ENCODE assay signal across 8 mouse cellular contexts in genomic region chr12:85219236-85219904, GRCm38 (mm10). TPM values are rescaled to one million over a fixed set of nuclear protein-coding genes. Genes with fewer than 3 reads are reported as not detected.
A peak's percentile ranks its signal among the peaks of the same experiment; 100 is the strongest.
DNase-seq lines count a peak whose midpoint lies in the region; ATAC-seq and TF ChIP-seq lines count a peak whose summit lies in the region.

TSS of gene Eif2b2 (plus strand) at chr12:85219481.

- no peak for TF ChIP-seq EP300 in MEL (IDR thresholded peaks at IDR 0.05; ENCODE audit: low read depth in 1 of 2, low read length in 2 of 2)

- no peaks in the 10 kb centered on the region for H3K9me3 ChIP-seq in MEL (replicated peaks; ENCODE audit: insufficient read depth, low read length)
- H3K9me3 ChIP-seq in lung, embryonic 16.5 days (ENCODE audit: control insufficient read depth, low read length) = no peaks in the 10 kb centered on the region

- peaks cover 0 to 17% of the 10 kb centered on the region in 2 experiments; a peak in 3 of 4 replicates for H3K4me1 ChIP-seq in MEL (ENCODE audit: control insufficient read depth in 1 of 2, insufficient read depth in 2 of 2, low read length in 2 of 2)
- H3K4me1 ChIP-seq in cerebellum, adult 2 months (ENCODE audit: control insufficient read depth, insufficient read depth, low read length) = no peaks in the 10 kb centered on the region; the same call in 1 of the 2 replicates
- H3K4me1 ChIP-seq in lung, embryonic 16.5 days (replicated peaks; ENCODE audit: control insufficient read depth, insufficient read depth, low read length) = peaks cover 20% of the 10 kb centered on the region

- H3K9ac ChIP-seq in MEL (ENCODE audit: control insufficient read depth, low read depth, low read length, poor library complexity, severe bottlenecking) = peak within 1 kb of the TSS; percentile 85
- peak within 1 kb of the TSS; percentile 81 for H3K9ac ChIP-seq in lung, embryonic 16.5 days (ENCODE audit: low read length)

- H3K4me3 ChIP-seq in MEL (ENCODE audit: control insufficient read depth in 1 of 2, insufficient read depth in 1 of 2, low read depth in 2 of 2, low read length in 2 of 2) = peak within 1 kb of the TSS; percentile 71 to 87
- peak within 1 kb of the TSS; percentile 85 for H3K4me3 ChIP-seq in cerebellum, adult 2 months (replicated peaks; ENCODE audit: insufficient read depth, low read depth, low read length)
- H3K4me3 ChIP-seq in lung, embryonic 16.5 days (ENCODE audit: low read length) = peak within 1 kb of the TSS; percentile 88

- H3K79me2 ChIP-seq in MEL (ENCODE audit: control insufficient read depth, insufficient read depth, low read length, poor library complexity) = peaks cover 13% of the 10 kb centered on the region

- peak; percentile 98 for DNase-seq in MEL (ENCODE audit: low read depth, low spot score)
- DNase-seq in cerebellum, adult 2 months = peak; percentile 98
- DNase-seq in forelimb bud, embryonic 11.5 days (ENCODE audit: low read depth, low spot score) = peak; percentile 98
- peak; percentile 98 for DNase-seq in layer of hippocampus, adult 9-10 months (ENCODE audit: low spot score)
- DNase-seq in ovary, postnatal 10 days (ENCODE audit: low spot score) = peak; percentile 97
- peak; percentile 91 for DNase-seq in thymus, postnatal 10 days (ENCODE audit: low spot score in 2 of 2)

- TF ChIP-seq CTCF in MEL (IDR thresholded peaks at IDR 0.05 in 2 of 3, conservative IDR thresholded peaks at IDR 0.05 in 1 of 3; ENCODE audit: control insufficient read depth in 1 of 3, insufficient read depth in 1 of 3, low read depth in 2 of 3, low read length in 3 of 3, poor library complexity in 1 of 3, severe bottlenecking in 1 of 3) = no peak
- no peak for TF ChIP-seq CTCF in cerebellum, adult 2 months (IDR thresholded peaks at IDR 0.05; ENCODE audit: borderline replicate concordance, insufficient read depth, low read depth, low read length)

- peaks cover 0 to 11% of the 10 kb centered on the region in 2 experiments; a peak in 1 of 4 replicates for H3K36me3 ChIP-seq in MEL (ENCODE audit: control insufficient read depth in 1 of 2, insufficient read depth in 2 of 2, low read length in 2 of 2)
- H3K36me3 ChIP-seq in lung, embryonic 16.5 days (ENCODE audit: control insufficient read depth, insufficient read depth, low read length) = peaks cover 24% of the 10 kb centered on the region

- ATAC-seq in hematopoietic stem cell, adult 5-6 weeks (replicated peaks in 1 of 2; ENCODE audit: insufficient read depth in 1 of 2, low FRiP score in 2 of 2, low TSS enrichment in 1 of 2, low read depth in 1 of 2, poor library complexity in 2 of 2, severe bottlenecking in 2 of 2) = peak; percentile 99 to 100
- peak; percentile 100 for ATAC-seq in lung, embryonic 16.5 days (ENCODE audit: low read depth)

- WGBS in cerebellum, adult 2 months = under 1% methylated on average over 54 of the region's 54 CpGs
- under 1% methylated on average over 53 of the region's 54 CpGs for WGBS in lung, embryonic 16.5 days

- H3K27me3 ChIP-seq in MEL (ENCODE audit: control insufficient read depth in 1 of 2, insufficient read depth in 2 of 2, low read length in 2 of 2) = no peaks in the 10 kb centered on the region
- H3K27me3 ChIP-seq in cerebellum, adult 2 months (ENCODE audit: control insufficient read depth, insufficient read depth, low read length) = no peaks in the 10 kb centered on the region
- H3K27me3 ChIP-seq in lung, embryonic 16.5 days (ENCODE audit: control insufficient read depth, insufficient read depth, low read depth, low read length) = no peaks in the 10 kb centered on the region

- TF ChIP-seq POLR2A in MEL (IDR thresholded peaks at IDR 0.05; ENCODE audit: control insufficient read depth in 1 of 2, insufficient read depth in 1 of 2, low read depth in 1 of 2, low read length in 2 of 2, poor library complexity in 1 of 2) = peak; percentile 81 to 87
- peak; percentile 68; the same call in 1 of the 2 replicates for TF ChIP-seq POLR2A in cerebellum, adult 2 months (IDR thresholded peaks at IDR 0.05; ENCODE audit: borderline replicate concordance, insufficient read depth, low read length)

- peak within 1 kb of the TSS; percentile 93 for H3K4me2 ChIP-seq in lung, embryonic 16.5 days (ENCODE audit: low read depth, low read length)

- TF ChIP-seq RAD21 in MEL (IDR thresholded peaks at IDR 0.05; ENCODE audit: low read depth, low read length) = no peak

- H3K27ac ChIP-seq in MEL (ENCODE audit: control insufficient read depth, low read depth, low read length) = peak within 1 kb of the TSS; percentile 50
- peak within 1 kb of the TSS; percentile 9; the same call in 1 of the 2 replicates for H3K27ac ChIP-seq in cerebellum, adult 2 months (ENCODE audit: insufficient read depth, low read length)
- H3K27ac ChIP-seq in lung, embryonic 16.5 days (ENCODE audit: low read length) = peak within 1 kb of the TSS; percentile 63

TF ChIP-seq in MEL, 35 proteins besides CTCF, POLR2A, EP300 and RAD21:
- TF ChIP-seq POLR2AphosphoS2 (IDR thresholded peaks at IDR 0.05; ENCODE audit: low read length) = peak; percentile 50; the same call in 1 of the 2 replicates
- TF ChIP-seq MYC (IDR thresholded peaks at IDR 0.05; ENCODE audit: low read depth, low read length) = no peak
- TF ChIP-seq TBP (IDR thresholded peaks at IDR 0.05; ENCODE audit: low read depth, low read length) = peak; percentile 76
- TF ChIP-seq SIN3A (IDR thresholded peaks at IDR 0.05; ENCODE audit: low read length) = peak; percentile 88
- no peak; the same call in 1 of the 2 replicates for TF ChIP-seq KAT2A (conservative IDR thresholded peaks at IDR 0.05; ENCODE audit: low read depth, low read length)
- no peak for TF ChIP-seq CHD2 (IDR thresholded peaks at IDR 0.05; ENCODE audit: low read length)
- TF ChIP-seq MXI1 (IDR thresholded peaks at IDR 0.05; ENCODE audit: low read depth, low read length) = peak; percentile 75
- peak; percentile 83 for TF ChIP-seq ELF1 (IDR thresholded peaks at IDR 0.05; ENCODE audit: low read depth, low read length)
- peak; percentile 77 for TF ChIP-seq NELFE (IDR thresholded peaks at IDR 0.05; ENCODE audit: low read depth, low read length)
- TF ChIP-seq UBTF (IDR thresholded peaks at IDR 0.05; ENCODE audit: borderline replicate concordance, insufficient read depth, low read depth, low read length) = no peak
- no peak for TF ChIP-seq BHLHE40 (IDR thresholded peaks at IDR 0.05; ENCODE audit: borderline replicate concordance, low read depth, low read length)
- peak; percentile 76 for TF ChIP-seq NRF1 (IDR thresholded peaks at IDR 0.05; ENCODE audit: insufficient read depth, low read depth, low read length, poor library complexity, severe bottlenecking)
- peak; percentile 93 for TF ChIP-seq HCFC1 (IDR thresholded peaks at IDR 0.05; ENCODE audit: low read depth, low read length)
TF ChIP-seq in MEL: peak in this region for 8.

RNA-seq across cellular contexts. Expression of gene Eif2b2, which starts in this region (rescaled TPM):
- total RNA-seq in MEL (2012; rRNA removed) = 137 and 150 TPM in 2 replicates
- polyA plus RNA-seq in MEL (2012; ENCODE audit: insufficient read depth in 1 of 2, insufficient read length in 2 of 2, low read depth in 1 of 2, low replicate concordance in 2 of 2, missing spikeins in 1 of 2) = 100 to 1,000 TPM in 1 of 2 experiments, not detected in 1; 193 TPM
- polyA plus RNA-seq in cerebellum, adult 2 months (2012; rRNA removed) = 105 and 109 TPM in 2 replicates
- total RNA-seq in hematopoietic stem cell, adult 5-6 weeks (2017) = 79.2 and 94.9 TPM in 2 replicates
- 83.3 and 86.6 TPM in 2 replicates for polyA plus RNA-seq in lung, embryonic 16.5 days (2015; fragmentation: Nextera tagmentation; extraction: Ambion mirVana)

Comparison
In these comparisons a context has a peak if more than half of its experiments do, and no peak if none do; other contexts are left out.
1. Peak in every context shown above with its lines: DNase-seq, ATAC-seq, H3K4me3 ChIP-seq and H3K27ac ChIP-seq.
2. H3K27ac ChIP-seq: peak in every context shown above with its lines; median percentile 63 in lung, embryonic 16.5 days; 50 in MEL; 9 in cerebellum, adult 2 months.